Mouse (Mus musculus): Measurements from ENCODE around the gene Cage1.

Gene Cage1

DNA sequence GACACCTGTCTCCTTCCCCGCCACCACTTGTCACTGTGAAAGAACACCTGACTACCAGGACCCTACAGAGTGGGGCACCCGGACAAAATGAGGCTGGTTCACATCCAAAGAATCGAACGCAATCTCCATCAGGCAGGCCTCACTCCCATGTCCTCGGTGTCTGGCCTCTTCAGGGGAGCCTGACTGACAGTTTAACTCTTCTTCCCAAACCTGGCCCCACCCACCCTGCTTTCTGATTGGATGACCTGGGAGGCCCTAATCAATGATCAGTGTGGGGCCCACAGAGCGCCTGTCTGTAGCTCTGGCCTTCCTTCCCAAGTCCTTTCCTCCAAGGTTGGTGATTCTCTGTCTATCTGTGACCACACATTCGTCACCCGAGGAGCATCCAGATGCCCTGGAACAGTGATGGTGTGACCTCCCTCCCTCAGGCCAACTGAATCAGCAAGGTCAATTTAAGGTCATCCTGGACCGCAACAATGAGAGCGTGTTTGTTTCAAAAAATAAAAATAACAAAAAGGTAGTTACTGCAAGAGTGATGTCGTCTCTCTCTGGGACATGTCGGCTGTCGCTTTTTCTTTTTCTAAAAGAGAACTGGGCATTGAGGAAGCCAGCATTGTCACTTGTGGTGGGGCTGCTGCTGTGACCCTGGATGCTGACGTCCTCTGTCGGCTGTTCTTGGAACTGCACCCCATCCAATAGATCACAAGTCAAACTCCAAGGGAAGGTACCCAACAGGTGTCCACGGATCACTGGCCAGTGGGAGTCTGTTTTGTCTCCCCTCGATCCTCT, 71.5 kb downstream of the Cage1 start:
- no peak for DNase-seq (ENCODE audit: low read depth, low spot score)

DNA sequence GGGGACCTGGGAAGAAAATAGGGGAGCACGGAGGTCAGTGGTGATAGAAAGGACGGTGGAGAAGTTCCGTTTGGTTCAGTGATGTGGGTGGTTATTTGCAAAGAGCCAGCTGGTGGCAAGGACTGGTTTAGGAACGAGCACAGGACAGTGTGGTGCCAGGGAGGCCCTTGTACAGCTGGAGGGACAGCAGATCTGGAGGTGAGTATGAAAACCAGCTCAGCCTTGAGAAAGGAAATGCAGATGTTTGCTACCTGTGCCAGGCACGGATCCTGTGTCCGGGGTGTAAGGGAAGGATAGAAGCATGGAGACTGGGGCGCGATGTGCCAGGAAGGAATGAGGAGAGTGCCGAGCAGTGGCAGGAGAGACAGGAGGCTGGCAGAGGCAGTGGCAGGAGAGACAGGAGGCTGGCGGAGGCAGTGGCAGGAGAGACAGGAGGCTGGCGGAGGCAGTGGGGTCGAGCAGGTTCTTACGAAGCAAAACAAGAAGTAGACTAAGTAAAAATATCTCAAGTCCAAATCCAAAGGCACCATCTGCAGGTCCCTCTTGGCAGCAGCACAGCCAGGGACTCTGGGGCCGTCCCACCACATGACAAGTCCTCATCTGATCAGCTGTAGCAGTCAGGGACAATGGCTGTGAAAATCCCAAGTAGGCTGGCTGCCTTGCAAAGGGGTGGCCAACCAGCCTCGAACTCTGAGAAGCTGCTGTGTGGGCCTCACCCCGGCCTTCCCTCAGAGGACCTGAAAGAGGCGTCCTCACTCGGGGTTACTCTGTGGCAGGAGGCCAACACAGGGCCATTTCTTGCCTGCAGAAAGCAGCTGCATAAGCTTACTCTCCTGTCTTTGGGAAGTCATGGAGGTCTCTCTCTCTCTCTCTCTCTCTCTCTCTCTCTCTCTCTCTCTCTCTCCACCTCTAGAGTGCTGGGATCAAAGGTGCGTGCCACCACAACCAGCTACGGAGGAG, 72.5 kb downstream of the Cage1 start:
- DNase-seq (ENCODE audit: low read depth, low spot score), result no peak

DNA sequence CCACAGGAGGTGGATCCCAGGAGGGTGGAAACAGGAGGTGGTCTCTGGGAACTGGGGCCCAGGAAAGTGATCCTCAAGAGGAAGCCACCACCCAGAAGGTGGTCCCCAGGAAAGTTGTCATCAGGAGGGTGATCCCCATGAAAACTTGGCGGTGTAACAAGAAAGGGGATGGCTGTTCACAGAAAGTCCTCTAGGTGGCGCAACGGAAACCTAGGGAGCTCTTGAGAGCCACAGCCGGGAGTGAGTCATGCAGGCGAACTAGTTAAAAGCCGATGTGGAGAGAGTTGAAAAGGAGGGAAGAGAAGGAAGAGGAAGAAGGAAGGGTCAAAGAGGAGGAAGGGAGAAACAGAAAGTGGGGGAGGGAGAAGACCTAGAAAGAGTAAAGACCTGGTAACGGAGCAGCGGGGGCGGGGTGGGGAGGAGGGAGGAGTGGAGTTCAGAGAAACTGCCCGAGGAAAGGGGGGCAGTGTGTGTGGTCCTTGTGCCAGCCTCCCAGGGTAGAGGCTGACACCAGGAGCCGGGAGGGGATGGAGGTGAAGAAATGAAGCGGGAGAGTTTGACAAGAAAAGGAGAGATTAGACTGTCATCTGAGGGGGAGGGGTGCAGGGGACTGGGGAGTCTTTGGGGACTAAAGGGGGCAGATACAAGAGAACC, 73.4 kb downstream of the Cage1 start:
- peak; percentile 68 for DNase-seq (ENCODE audit: low read depth, low spot score)

DNA sequence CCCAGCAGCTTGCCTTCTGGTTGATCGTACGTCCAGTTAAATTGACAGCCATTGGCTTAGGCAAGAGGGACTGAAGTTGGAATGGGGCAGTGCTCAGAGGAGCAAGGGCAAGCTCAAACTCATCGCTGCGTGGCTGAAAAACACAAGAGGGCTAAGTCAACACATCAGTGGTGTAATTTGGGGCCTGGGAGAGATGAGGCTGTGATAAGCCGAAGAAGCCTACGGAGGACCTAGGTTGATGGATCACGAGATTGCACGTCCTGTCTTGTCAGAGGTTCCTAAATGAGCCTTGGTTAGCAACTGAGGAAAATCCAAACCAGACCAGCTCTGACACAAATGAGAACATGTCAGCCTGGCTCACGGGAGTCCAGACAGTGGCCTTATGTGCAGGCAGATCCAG, 74.3 kb downstream of the Cage1 start:
- DNase-seq (ENCODE audit: low read depth, low spot score), result no peak

DNA sequence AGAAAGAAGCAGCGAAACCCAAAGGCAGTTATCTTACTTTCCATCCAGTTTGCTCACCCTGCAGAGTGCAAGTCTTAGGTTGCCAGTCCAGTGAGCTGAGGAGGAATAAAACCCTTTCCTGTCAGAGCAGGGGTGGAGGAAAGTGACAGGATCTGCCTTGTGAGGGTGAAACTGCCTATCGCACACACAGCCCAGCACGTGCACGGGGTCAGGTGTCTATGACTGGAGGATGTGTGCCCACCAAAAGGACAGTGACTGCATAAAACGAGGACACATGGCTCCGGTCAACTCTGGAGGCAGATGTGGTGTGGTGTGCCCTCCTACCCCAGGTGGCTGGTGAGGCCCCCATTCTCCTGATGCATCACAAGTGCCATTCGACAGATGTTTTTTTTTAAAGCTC, 76.9 kb downstream of the Cage1 start:
- DNase-seq (ENCODE audit: low read depth, low spot score), result no peak

DNA sequence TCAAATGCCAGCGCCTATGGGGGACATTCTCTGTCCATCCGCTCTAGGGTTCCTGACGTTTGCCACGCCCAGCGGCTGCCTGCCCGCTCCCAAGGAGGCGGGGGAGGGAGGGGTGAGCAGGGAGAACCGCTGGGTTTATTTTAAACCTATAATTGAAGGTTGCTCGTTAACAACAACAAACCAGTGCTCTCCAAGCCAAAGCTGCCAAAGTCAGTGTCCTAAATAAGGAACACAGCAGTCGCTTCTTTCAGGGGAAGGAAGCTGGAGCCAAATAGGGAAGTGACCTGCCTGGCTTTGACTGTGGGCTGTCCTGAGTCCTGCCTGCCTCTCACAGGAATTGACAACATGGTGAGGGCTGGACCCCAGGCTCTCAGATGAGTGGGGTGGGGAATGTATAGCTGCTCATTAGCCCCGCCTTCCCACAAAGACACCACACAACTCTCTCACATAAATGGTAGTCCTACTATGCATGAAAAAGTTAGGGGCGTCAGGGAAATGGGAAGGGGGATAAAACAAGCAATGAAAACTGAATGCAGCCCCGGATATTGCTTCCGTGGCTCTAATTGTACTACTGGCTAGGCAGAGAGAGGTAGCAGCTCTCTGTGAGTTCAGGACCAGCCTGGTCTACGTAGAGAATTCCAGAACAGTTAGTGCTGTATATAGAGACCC, 77.5 kb downstream of the Cage1 start:
- DNase-seq (ENCODE audit: low read depth, low spot score), result no peak

DNA sequence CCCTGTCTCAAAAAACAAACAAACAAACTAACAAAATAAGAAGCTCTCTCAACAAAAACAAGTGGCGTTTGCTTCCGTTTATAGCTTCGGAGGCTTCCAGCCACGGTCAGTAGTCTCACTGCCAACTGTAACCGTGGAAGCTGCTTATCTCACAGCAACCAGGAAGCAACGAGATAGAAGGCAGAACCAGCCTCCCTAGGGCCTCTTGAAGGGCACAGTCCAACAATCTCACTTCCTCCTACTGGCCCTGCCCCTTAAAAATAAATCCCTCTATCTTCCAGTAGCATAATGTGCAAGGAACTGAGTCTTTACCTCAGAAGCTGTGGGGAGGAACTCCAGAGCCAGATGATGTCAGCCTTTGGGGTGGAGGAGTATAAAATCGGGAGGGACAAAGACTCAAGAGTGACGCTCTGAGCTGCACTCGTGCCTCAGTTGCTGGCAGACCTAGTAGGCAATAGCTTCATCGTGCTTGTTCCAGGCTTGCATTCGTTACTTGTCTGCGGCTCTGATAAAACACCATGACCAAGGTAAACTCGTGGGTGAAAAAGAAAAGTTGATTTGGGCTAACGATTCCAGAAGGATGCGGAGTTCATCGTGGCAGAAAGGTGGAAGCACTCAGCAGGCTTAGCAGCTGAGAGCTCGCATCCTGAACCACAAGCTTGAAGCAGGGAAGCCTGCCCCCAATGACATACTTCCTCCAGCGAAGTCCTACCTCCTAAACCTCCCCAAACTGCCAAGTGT, 78.2 kb downstream of the Cage1 start:
- DNase-seq (ENCODE audit: low read depth, low spot score), result no peak
